Mouse (Mus musculus): ENCODE results near the gene Tbc1d10c. TPM values are rescaled to one million over a fixed set of nuclear protein-coding genes. Genes with fewer than 3 reads are reported as not detected.
"Not testable (repeated sequence)": the region's sequence is repeated elsewhere in the genome, so short reads cannot be mapped to it uniquely, and the experiment has no call there.

The Tbc1d10c gene
- polyA plus RNA-seq, 1 experiment from 2014 or later, result 1.1 TPM

GRCm38 (mm10) chr19:4139446-4139845 is 51.6 kb downstream of the Tbc1d10c start, which contains the start of gene Gpr152:
Gene Gpr152, plus strand, starts transcription at chr19:4139787.
- ATAC-seq (ENCODE audit: insufficient read depth, low FRiP score, low TSS enrichment), result no peak
- H3K4me3 ChIP-seq (ENCODE audit: low read depth, low read length), result no peak within 1 kb of the TSS
- H3K27me3 ChIP-seq (ENCODE audit: control insufficient read depth, insufficient read depth, low read length), result no peaks in the 10 kb centered on the region
- no peak within 1 kb of the TSS for H3K27ac ChIP-seq (ENCODE audit: low read depth, low read length)
- DNase-seq (ENCODE audit: low spot score), result no peak
- H3K4me2 ChIP-seq (ENCODE audit: low read depth), result no peak within 1 kb of the TSS
- H3K9ac ChIP-seq (ENCODE audit: low read length), result no peak within 1 kb of the TSS
- H3K9me3 ChIP-seq (ENCODE audit: control insufficient read depth, low read length), result no peaks in the 10 kb centered on the region
- no peaks in the 10 kb centered on the region for H3K4me1 ChIP-seq (ENCODE audit: control insufficient read depth, insufficient read depth, low read length)
- no peaks in the 10 kb centered on the region for H3K36me3 ChIP-seq (ENCODE audit: control insufficient read depth, insufficient read depth, low read length)
- 79% methylated on average over 2 of the region's 2 CpGs for WGBS

GRCm38 (mm10) chr19:4137913-4138312 is 53.2 kb downstream of the Tbc1d10c start:
- Histone ChIP-seq H3K9me3 (ENCODE audit: control insufficient read depth, low read length) (no peaks in the 10 kb centered on the region), H3K4me1 (ENCODE audit: control insufficient read depth, insufficient read depth, low read length) (no peaks in the 10 kb centered on the region), H3K27me3 (ENCODE audit: control insufficient read depth, insufficient read depth, low read length) (no peaks in the 10 kb centered on the region), H3K4me3 (ENCODE audit: low read depth, low read length) (no peak overlapping the region), H3K36me3 (ENCODE audit: control insufficient read depth, insufficient read depth, low read length) (no peaks in the 10 kb centered on the region), H3K4me2 (ENCODE audit: low read depth) (no peak overlapping the region), H3K9ac (ENCODE audit: low read length) (no peak overlapping the region), H3K27ac (ENCODE audit: low read depth, low read length) (no peak overlapping the region)
- 79% methylated on average over 5 of the region's 5 CpGs for WGBS
- ATAC-seq (ENCODE audit: insufficient read depth, low FRiP score, low TSS enrichment) (no peak), DNase-seq (ENCODE audit: low spot score) (no peak)

- DNase-seq (ENCODE audit: low spot score) (no peak), ATAC-seq (ENCODE audit: insufficient read depth, low FRiP score, low TSS enrichment) (no peak)
- H3K4me1 ChIP-seq (ENCODE audit: control insufficient read depth, insufficient read depth, low read length), result no peaks in the 10 kb centered on the region
- no peaks in the 10 kb centered on the region for H3K36me3 ChIP-seq (ENCODE audit: control insufficient read depth, insufficient read depth, low read length)
- no peak overlapping the region for H3K4me2 ChIP-seq (ENCODE audit: low read depth)
- no peaks in the 10 kb centered on the region for H3K27me3 ChIP-seq (ENCODE audit: control insufficient read depth, insufficient read depth, low read length)
- no peaks in the 10 kb centered on the region for H3K9me3 ChIP-seq (ENCODE audit: control insufficient read depth, low read length)
- H3K9ac ChIP-seq (ENCODE audit: low read length), result no peak overlapping the region
- WGBS, result 80% methylated on average over 5 of the region's 5 CpGs
- H3K27ac ChIP-seq (ENCODE audit: low read depth, low read length), result no peak overlapping the region
- no peak overlapping the region for H3K4me3 ChIP-seq (ENCODE audit: low read depth, low read length)
Observed at GRCm38 (mm10) chr19:4136463-4136862, 54.6 kb downstream of the Tbc1d10c start.

GRCm38 (mm10) chr19:4135963-4136345 is 55.1 kb downstream of the Tbc1d10c start:
- not testable (repeated sequence) for H3K4me1 ChIP-seq (ENCODE audit: control insufficient read depth, insufficient read depth, low read length); H3K9ac ChIP-seq (ENCODE audit: low read length); ATAC-seq (ENCODE audit: insufficient read depth, low FRiP score, low TSS enrichment); DNase-seq (ENCODE audit: low spot score); H3K4me2 ChIP-seq (ENCODE audit: low read depth); H3K36me3 ChIP-seq (ENCODE audit: control insufficient read depth, insufficient read depth, low read length); H3K27me3 ChIP-seq (ENCODE audit: control insufficient read depth, insufficient read depth, low read length); H3K9me3 ChIP-seq (ENCODE audit: control insufficient read depth, low read length); H3K4me3 ChIP-seq (ENCODE audit: low read depth, low read length); H3K27ac ChIP-seq (ENCODE audit: low read depth, low read length)
- 23% methylated on average over 7 of the region's 8 CpGs for WGBS

- H3K36me3 ChIP-seq (ENCODE audit: control insufficient read depth, insufficient read depth, low read length); H3K4me2 ChIP-seq (ENCODE audit: low read depth); H3K4me1 ChIP-seq (ENCODE audit: control insufficient read depth, insufficient read depth, low read length); H3K27me3 ChIP-seq (ENCODE audit: control insufficient read depth, insufficient read depth, low read length); H3K9me3 ChIP-seq (ENCODE audit: control insufficient read depth, low read length); H3K4me3 ChIP-seq (ENCODE audit: low read depth, low read length); H3K27ac ChIP-seq (ENCODE audit: low read depth, low read length); H3K9ac ChIP-seq (ENCODE audit: low read length); DNase-seq (ENCODE audit: low spot score); ATAC-seq (ENCODE audit: insufficient read depth, low FRiP score, low TSS enrichment): not testable (repeated sequence)
- 79% methylated on average over 6 of the region's 6 CpGs for WGBS
Observed at GRCm38 (mm10) chr19:4135229-4135962, 55.7 kb downstream of the Tbc1d10c start.

GRCm38 (mm10) chr19:4134354-4134753 is 56.7 kb downstream of the Tbc1d10c start:
- no peak overlapping the region for H3K9ac ChIP-seq (ENCODE audit: low read length)
- no peak overlapping the region for H3K4me3 ChIP-seq (ENCODE audit: low read depth, low read length)
- WGBS, result 94% methylated on average over 4 of the region's 4 CpGs
- DNase-seq (ENCODE audit: low spot score) (no peak), ATAC-seq (ENCODE audit: insufficient read depth, low FRiP score, low TSS enrichment) (no peak)
- no peak overlapping the region for H3K4me2 ChIP-seq (ENCODE audit: low read depth)
- no peaks in the 10 kb centered on the region for H3K27me3 ChIP-seq (ENCODE audit: control insufficient read depth, insufficient read depth, low read length)
- no peaks in the 10 kb centered on the region for H3K9me3 ChIP-seq (ENCODE audit: control insufficient read depth, low read length)
- H3K36me3 ChIP-seq (ENCODE audit: control insufficient read depth, insufficient read depth, low read length), result no peaks in the 10 kb centered on the region
- no peak overlapping the region for H3K27ac ChIP-seq (ENCODE audit: low read depth, low read length)
- H3K4me1 ChIP-seq (ENCODE audit: control insufficient read depth, insufficient read depth, low read length), result no peaks in the 10 kb centered on the region

Small RNA genes lying within 50 kb of the gene (microRNA-seq; reads per million reads assigned to microRNA genes)
- not detected for gene Gm26115

Other genes starting within 250 kb of the Tbc1d10c start
- gene Aldh3b3, start 232.6 kb downstream of the Tbc1d10c start, polyA plus RNA-seq (2014; fragmentation: Nextera tagmentation; extraction: Ambion mirVana), result not detected in 2 replicates
- gene Aldh3b2, start 219.0 kb downstream of the Tbc1d10c start, polyA plus RNA-seq (2014; fragmentation: Nextera tagmentation; extraction: Ambion mirVana), result 0.86 and 1.1 TPM in 2 replicates
- gene Acy3, start 204.7 kb downstream of the Tbc1d10c start, polyA plus RNA-seq (2014; fragmentation: Nextera tagmentation; extraction: Ambion mirVana), result 2.4 and 3.2 TPM in 2 replicates
- gene Tbx10, start 198.5 kb downstream of the Tbc1d10c start, polyA plus RNA-seq (2014; fragmentation: Nextera tagmentation; extraction: Ambion mirVana), result 0.22 TPM in 1 of 2 replicates, not detected in the other
- 20.6 and 20.8 TPM in 2 replicates for gene Nudt8, start 190.7 kb downstream of the Tbc1d10c start, polyA plus RNA-seq (2014; fragmentation: Nextera tagmentation; extraction: Ambion mirVana)
- 1.8 and 1.9 TPM in 2 replicates for gene Gm49405, start 190.7 kb downstream of the Tbc1d10c start, polyA plus RNA-seq (2014; fragmentation: Nextera tagmentation; extraction: Ambion mirVana)
- 2.7 and 2.8 TPM in 2 replicates for gene Doc2g, start 188.0 kb downstream of the Tbc1d10c start, polyA plus RNA-seq (2014; fragmentation: Nextera tagmentation; extraction: Ambion mirVana)
- gene Ndufv1, start 178.5 kb downstream of the Tbc1d10c start, polyA plus RNA-seq (2014; fragmentation: Nextera tagmentation; extraction: Ambion mirVana), result 207 and 208 TPM in 2 replicates
- gene Gstp1, start 153.3 kb downstream of the Tbc1d10c start, polyA plus RNA-seq (2014; fragmentation: Nextera tagmentation; extraction: Ambion mirVana), result 361 TPM in 2 replicates
- gene Gstp2, start 145.3 kb downstream of the Tbc1d10c start, polyA plus RNA-seq (2014; fragmentation: Nextera tagmentation; extraction: Ambion mirVana), result 0.68 and 1.2 TPM in 2 replicates
- not detected in 2 replicates for gene Gstp3, start 131.7 kb downstream of the Tbc1d10c start, polyA plus RNA-seq (2014; fragmentation: Nextera tagmentation; extraction: Ambion mirVana)
- gene Cabp2, start 109.7 kb downstream of the Tbc1d10c start, polyA plus RNA-seq (2014; fragmentation: Nextera tagmentation; extraction: Ambion mirVana), result not detected in 2 replicates
- gene Cdk2ap2, start 94.1 kb downstream of the Tbc1d10c start, polyA plus RNA-seq (2014; fragmentation: Nextera tagmentation; extraction: Ambion mirVana), result 81.3 and 86.7 TPM in 2 replicates
- gene Pitpnm1, start 91.3 kb downstream of the Tbc1d10c start, polyA plus RNA-seq (2014; fragmentation: Nextera tagmentation; extraction: Ambion mirVana), result 9.9 and 13.1 TPM in 2 replicates
- 68.4 and 77.6 TPM in 2 replicates for gene Aip, start 65.4 kb downstream of the Tbc1d10c start, polyA plus RNA-seq (2014; fragmentation: Nextera tagmentation; extraction: Ambion mirVana)
- gene Gpr152, start 51.5 kb downstream of the Tbc1d10c start, polyA plus RNA-seq (2014; fragmentation: Nextera tagmentation; extraction: Ambion mirVana), result not detected in 2 replicates
- gene Cabp4, start 47.3 kb downstream of the Tbc1d10c start, polyA plus RNA-seq (2014; fragmentation: Nextera tagmentation; extraction: Ambion mirVana), result 0.11 TPM in 1 of 2 replicates, not detected in the other
- gene Coro1b, start 42.7 kb downstream of the Tbc1d10c start, polyA plus RNA-seq (2014; fragmentation: Nextera tagmentation; extraction: Ambion mirVana), result 128 TPM in 2 replicates
- 0.92 and 1.8 TPM in 2 replicates for gene Ptprcap, start 37.7 kb downstream of the Tbc1d10c start, polyA plus RNA-seq (2014; fragmentation: Nextera tagmentation; extraction: Ambion mirVana)
- gene Rps6kb2, start 27.9 kb downstream of the Tbc1d10c start, polyA plus RNA-seq (2014; fragmentation: Nextera tagmentation; extraction: Ambion mirVana), result 52.6 and 52.7 TPM in 2 replicates
- gene Carns1, start 15.8 kb downstream of the Tbc1d10c start, polyA plus RNA-seq (2014; fragmentation: Nextera tagmentation; extraction: Ambion mirVana), result 2.9 and 3.8 TPM in 2 replicates
- gene Ppp1ca, start 781 bp upstream of the Tbc1d10c start, polyA plus RNA-seq (2014; fragmentation: Nextera tagmentation; extraction: Ambion mirVana), result 928 and 939 TPM in 2 replicates
- gene Rad9a, start 10.4 kb upstream of the Tbc1d10c start, polyA plus RNA-seq (2014; fragmentation: Nextera tagmentation; extraction: Ambion mirVana), result 39.1 and 45.8 TPM in 2 replicates
- gene Clcf1, start 23.0 kb upstream of the Tbc1d10c start, polyA plus RNA-seq (2014; fragmentation: Nextera tagmentation; extraction: Ambion mirVana), result 0.81 and 1.7 TPM in 2 replicates
- not detected in 2 replicates for gene AC109138.7, start 23.1 kb upstream of the Tbc1d10c start, polyA plus RNA-seq (2014; fragmentation: Nextera tagmentation; extraction: Ambion mirVana)
- 14.7 and 15.2 TPM in 2 replicates for gene Pold4, start 40.6 kb upstream of the Tbc1d10c start, polyA plus RNA-seq (2014; fragmentation: Nextera tagmentation; extraction: Ambion mirVana)
- 2.3 and 3.6 TPM in 2 replicates for gene Ssh3, start 77.9 kb upstream of the Tbc1d10c start, polyA plus RNA-seq (2014; fragmentation: Nextera tagmentation; extraction: Ambion mirVana)
- gene Ankrd13d, start 91.9 kb upstream of the Tbc1d10c start, polyA plus RNA-seq (2014; fragmentation: Nextera tagmentation; extraction: Ambion mirVana), result 11.6 and 14.1 TPM in 2 replicates
- gene Grk2, start 114.9 kb upstream of the Tbc1d10c start, polyA plus RNA-seq (2014; fragmentation: Nextera tagmentation; extraction: Ambion mirVana), result 16.6 and 19.0 TPM in 2 replicates
- gene Kdm2a, start 207.0 kb upstream of the Tbc1d10c start, polyA plus RNA-seq (2014; fragmentation: Nextera tagmentation; extraction: Ambion mirVana), result 44.1 and 47.2 TPM in 2 replicates
- gene Rhod, start 248.1 kb upstream of the Tbc1d10c start, polyA plus RNA-seq (2014; fragmentation: Nextera tagmentation; extraction: Ambion mirVana), result 17.1 and 17.4 TPM in 2 replicates

Data from neural tube, embryonic 11.5 days (tissue).